Mouse (Mus musculus) midbrain, embryonic 11.5 days (tissue): ENCODE results near the gene Eef2k. TPM values are rescaled to one million over a fixed set of nuclear protein-coding genes. Genes with fewer than 3 reads are reported as not detected.

ENCODE experiments used
- ATAC-seq: fragments of 200-750 bp; cut with Nextera tagmentation; 2 replicates; pipeline ENCODE4 v1.8.0; 2017; ENCODE audit warnings: moderate TSS enrichment, moderate library complexity; ENCODE audit not compliant: low FRiP score
- DNase-seq: peaks from one replicate; pipeline ENCODE4 v3.0.0; 2015; ENCODE audit warnings: low spot score; ENCODE audit errors: missing footprints
- H3K27ac ChIP-seq: fragments of 300-500 bp; sonication (generic); 2 replicates; pipeline ENCODE4 v1.5.1; 2014; ENCODE audit warnings: low read depth, low read length
- H3K27me3 ChIP-seq: fragments of 300-500 bp; sonication (generic); 2 replicates; pipeline ENCODE4 v1.6.1; 2014; ENCODE audit warnings: mild to moderate bottlenecking, low read length, moderate library complexity, mixed read lengths; ENCODE audit not compliant: control insufficient read depth, insufficient read depth
- H3K36me3 ChIP-seq: fragments of 300-500 bp; sonication (generic); 2 replicates; pipeline ENCODE4 v1.6.1; 2014; ENCODE audit warnings: mild to moderate bottlenecking, low read length, moderate library complexity, mixed read lengths; ENCODE audit not compliant: control insufficient read depth, insufficient read depth
- H3K4me1 ChIP-seq: fragments of 300-500 bp; sonication (generic); 2 replicates; pipeline ENCODE4 v1.6.1; 2014; ENCODE audit warnings: low read length; ENCODE audit not compliant: control insufficient read depth, insufficient read depth
- H3K4me2 ChIP-seq: fragments of 300-500 bp; sonication (generic); 2 replicates; pipeline ENCODE4 v1.6.1; 2014; ENCODE audit warnings: mild to moderate bottlenecking, moderate library complexity
- H3K4me3 ChIP-seq: fragments of 300-500 bp; sonication (generic); 2 replicates; pipeline ENCODE4 v1.5.1; 2014; ENCODE audit warnings: low read depth, low read length
- H3K9ac ChIP-seq: fragments of 300-500 bp; sonication (generic); 2 replicates; pipeline ENCODE4 v1.6.1; 2014; ENCODE audit warnings: low read length
- H3K9me3 ChIP-seq: fragments of 300-500 bp; sonication (generic); 2 replicates; pipeline ENCODE4 v1.6.1; 2016; ENCODE audit warnings: low read length; ENCODE audit not compliant: control insufficient read depth
- WGBS: fragments of 180-500 bp; shearing (Covaris S2); extraction: QIAGEN DNeasy Blood & Tissue Kit; methylation state at CpG from one replicate; pipeline ENCODE4 v1.1.7; 2014; 5-methylcytosine and 5-hydroxymethylcytosine counted together
- polyA plus RNA-seq: library from polyadenylated mRNA; unstranded; fragments of >200 nt; fragmentation: Nextera tagmentation; extraction: Ambion mirVana; gene quantifications from 2 replicates; pipeline ENCODE4 v1.2.1, GENCODE M21; 2014

Gene Eef2k
- polyA plus RNA-seq, 1 experiment from 2014 or later = 10.5 TPM

DNA sequence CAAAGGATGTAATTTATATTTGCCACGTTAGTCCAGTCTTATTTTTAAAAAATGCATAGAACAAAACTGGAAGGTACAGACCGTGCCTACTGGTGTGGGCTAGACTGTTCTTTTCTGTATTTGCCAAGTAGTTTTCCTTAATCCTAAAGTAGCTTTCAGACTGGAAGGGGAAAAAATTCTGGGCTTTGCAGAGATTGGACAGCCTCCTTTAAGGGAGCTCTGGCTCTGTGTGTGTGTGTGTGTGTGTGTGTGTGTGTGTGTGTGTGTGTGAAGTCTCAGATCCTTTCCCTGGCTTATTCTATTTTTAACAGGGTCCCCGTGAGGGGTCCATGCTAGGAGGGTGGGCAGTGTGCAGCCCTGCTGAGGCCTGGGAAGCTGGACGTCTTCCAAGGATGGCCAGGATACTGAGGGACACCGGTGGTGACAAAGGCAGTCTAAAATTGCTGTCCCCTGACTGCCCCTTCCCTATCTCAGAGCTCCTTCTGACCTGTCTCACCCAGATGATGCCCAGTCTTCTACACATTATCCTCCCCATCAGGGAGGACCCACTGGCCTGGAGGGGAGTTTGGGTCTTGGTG is 27.9 kb downstream of the Eef2k start:
- Histone ChIP-seq H3K4me1 (peaks cover 6% of the 10 kb centered on the region), H3K36me3 (no peaks in the 10 kb centered on the region), H3K27me3 (no peaks in the 10 kb centered on the region), H3K4me3 (no peak overlapping the region), H3K9me3 (no peaks in the 10 kb centered on the region), H3K9ac (no peak overlapping the region), H3K27ac (no peak overlapping the region), H3K4me2 (no peak overlapping the region)
- ATAC-seq (no peak), DNase-seq (no peak)
- 80% methylated on average over 5 of the region's 5 CpGs for WGBS

DNA sequence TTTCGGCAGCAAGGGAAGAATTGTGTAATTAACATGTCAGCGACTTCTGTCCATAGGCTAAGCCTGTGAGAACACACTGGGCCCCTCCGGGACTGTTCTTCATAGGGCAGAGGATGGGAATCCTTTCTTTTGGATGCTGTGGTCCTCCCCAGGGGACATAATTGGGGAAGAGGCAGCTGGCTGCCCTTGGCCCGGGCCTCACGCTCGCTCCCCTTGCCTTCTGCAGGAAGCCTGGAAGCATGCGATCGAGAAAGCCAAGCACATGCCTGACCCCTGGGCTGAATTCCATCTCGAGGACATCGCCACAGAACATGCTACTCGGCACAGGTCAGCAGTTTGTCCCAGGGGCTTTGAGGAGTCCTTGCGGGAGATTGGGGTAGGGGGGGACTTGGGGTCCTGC is 30.5 kb downstream of the Eef2k start:
- Histone ChIP-seq H3K27ac (no peak overlapping the region), H3K36me3 (no peaks in the 10 kb centered on the region), H3K4me2 (no peak overlapping the region), H3K4me3 (no peak overlapping the region), H3K9me3 (no peaks in the 10 kb centered on the region), H3K9ac (no peak overlapping the region), H3K4me1 (no peaks in the 10 kb centered on the region), H3K27me3 (no peaks in the 10 kb centered on the region)
- WGBS = 74% methylated on average over 12 of the region's 12 CpGs
- DNase-seq (no peak), ATAC-seq (no peak)

DNA sequence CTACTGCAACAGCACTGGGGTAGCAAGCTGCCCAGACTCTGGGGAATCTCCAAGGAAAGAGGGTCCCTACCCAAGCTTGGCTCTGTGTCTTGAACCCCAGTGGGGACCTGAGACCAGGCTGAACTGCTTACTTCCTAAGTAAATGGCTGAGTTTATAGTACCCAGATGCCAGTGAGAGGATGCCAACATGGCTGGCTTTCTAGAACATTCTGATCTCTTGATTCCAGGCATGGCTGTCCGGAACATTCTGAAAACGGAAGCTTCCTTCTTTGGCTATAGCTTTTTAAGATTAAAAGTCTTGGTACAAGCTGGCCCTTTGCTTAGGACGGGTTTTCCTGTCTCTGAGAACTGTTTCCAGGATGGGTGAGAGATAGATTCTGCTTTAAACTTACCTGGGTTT is 31.4 kb downstream of the Eef2k start:
- Histone ChIP-seq H3K4me3 (no peak overlapping the region), H3K9me3 (no peaks in the 10 kb centered on the region), H3K27me3 (no peaks in the 10 kb centered on the region), H3K4me2 (no peak overlapping the region), H3K36me3 (no peaks in the 10 kb centered on the region), H3K4me1 (no peaks in the 10 kb centered on the region), H3K9ac (no peak overlapping the region), H3K27ac (no peak overlapping the region)
- DNase-seq (no peak), ATAC-seq (no peak)
- WGBS = 91% methylated on average over 3 of the region's 3 CpGs

DNA sequence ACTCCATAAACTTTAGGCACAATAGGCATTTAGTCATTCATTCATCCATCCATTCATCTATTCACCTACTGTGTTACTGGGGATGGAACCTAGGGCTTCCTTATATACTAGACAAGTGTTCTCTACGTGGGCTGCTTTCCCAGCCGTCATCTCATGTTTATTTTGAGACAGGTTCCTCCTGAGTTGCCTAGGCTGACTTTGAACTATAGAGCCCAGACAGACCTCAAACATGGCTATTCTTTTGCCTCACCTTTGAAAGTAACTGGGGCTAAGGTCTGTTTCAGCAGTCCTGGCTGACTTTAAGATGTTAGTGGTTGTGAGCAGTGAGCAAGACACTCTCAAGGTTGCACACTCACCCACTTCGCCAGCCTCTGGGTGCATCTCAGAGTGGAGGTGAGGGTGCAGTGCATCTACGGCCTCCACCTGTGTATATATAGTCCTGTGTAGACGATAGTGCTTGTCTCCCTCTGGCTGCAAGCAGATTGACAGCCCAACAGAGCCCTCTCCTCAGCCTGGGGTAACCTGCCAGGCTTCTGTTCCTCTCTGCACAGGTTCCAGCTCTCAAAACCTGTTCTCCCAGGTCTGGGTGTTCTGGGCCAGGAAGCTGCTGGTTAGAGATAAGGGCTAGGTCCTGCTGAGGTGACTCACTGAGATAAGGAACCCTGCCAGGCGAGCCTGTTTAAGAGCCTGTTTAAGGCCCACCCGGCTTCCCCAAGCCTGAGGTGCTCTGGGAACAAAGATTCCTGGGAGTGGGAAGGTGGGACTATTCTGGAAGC is 32.3 kb downstream of the Eef2k start:
- Histone ChIP-seq H3K27ac (no peak overlapping the region), H3K4me3 (no peak overlapping the region), H3K27me3 (no peaks in the 10 kb centered on the region), H3K36me3 (no peaks in the 10 kb centered on the region), H3K9me3 (no peaks in the 10 kb centered on the region), H3K9ac (no peak overlapping the region), H3K4me2 (no peak overlapping the region), H3K4me1 (no peaks in the 10 kb centered on the region)
- DNase-seq (no peak), ATAC-seq (0 out of 2 replicates have a peak, but pooled peaks have one; percentile 19)
- 80% methylated on average over 7 of the region's 7 CpGs for WGBS

DNA sequence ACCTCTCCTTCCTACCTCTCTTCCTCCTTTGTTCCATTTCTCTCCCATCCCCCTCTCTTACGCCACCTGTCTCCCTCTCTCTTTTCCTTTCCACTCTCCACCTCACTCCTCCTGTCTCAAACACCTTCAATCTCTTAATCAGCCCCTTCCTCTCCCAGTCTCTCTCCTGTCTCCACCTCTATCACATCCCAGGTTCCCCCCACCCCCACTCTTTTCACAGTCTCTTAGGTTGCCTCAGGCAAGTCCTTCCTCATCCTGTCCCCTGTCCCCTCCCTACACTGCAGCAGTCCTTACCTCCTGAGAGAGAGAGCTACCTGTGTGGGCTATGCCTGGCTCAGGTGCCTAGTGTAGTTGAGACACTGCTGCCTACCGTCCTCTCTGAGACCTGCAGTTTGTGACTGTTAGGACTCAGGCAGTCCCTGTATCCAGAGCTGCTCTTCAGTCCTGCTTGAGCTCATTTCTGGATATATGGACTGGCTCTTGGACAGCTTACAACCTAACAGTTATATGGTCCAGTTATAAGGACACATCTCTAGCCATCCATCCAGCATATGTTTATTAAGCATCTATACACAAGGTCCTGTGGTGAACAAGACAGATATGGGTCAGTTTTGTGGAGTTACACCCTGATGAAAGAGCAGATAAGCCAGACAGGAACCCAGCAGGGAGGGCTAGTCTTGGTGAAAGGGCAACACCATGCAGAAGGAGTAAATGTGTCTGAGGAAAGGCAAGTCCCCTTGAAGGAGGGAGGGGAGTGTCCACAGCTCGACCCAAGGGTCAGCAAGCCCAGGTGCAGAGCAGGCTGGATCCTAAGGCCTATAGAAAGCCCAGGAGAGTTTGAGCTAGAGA is 33.1 kb downstream of the Eef2k start:
- H3K9me3 ChIP-seq = no peaks in the 10 kb centered on the region
- WGBS = 78% methylated on average over 3 of the region's 3 CpGs
- DNase-seq (no peak), ATAC-seq (no peak)
- H3K4me1 ChIP-seq = no peaks in the 10 kb centered on the region
- H3K9ac ChIP-seq = no peak overlapping the region
- no peaks in the 10 kb centered on the region for H3K36me3 ChIP-seq
- no peaks in the 10 kb centered on the region for H3K27me3 ChIP-seq
- H3K27ac ChIP-seq = no peak overlapping the region
- no peak overlapping the region for H3K4me2 ChIP-seq
- no peak overlapping the region for H3K4me3 ChIP-seq

DNA sequence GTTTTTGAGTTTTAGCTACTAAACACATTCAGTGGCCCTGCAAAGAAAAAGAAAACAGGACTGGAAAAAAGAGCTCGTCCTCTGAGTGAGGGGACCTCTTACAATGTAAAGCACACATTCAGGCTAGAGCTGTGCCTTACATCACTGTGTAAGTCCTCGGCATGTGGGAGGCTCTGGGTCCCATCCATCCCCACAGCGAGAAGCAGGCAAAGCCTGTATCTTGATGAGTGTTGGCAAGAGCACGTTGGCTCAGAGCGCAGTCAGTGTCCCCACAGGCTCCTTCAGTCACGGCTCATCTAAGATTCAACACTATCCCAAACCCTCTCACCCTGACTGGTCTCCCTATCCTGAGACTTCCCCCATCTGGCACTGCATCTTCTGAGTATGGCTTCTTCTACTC is 35.6 kb downstream of the Eef2k start:
- ATAC-seq (no peak), DNase-seq (no peak)
- WGBS = 77% methylated on average over 6 of the region's 6 CpGs
- Histone ChIP-seq H3K9me3 (no peaks in the 10 kb centered on the region), H3K4me3 (no peak overlapping the region), H3K36me3 (no peaks in the 10 kb centered on the region), H3K27ac (no peak overlapping the region), H3K9ac (no peak overlapping the region), H3K27me3 (no peaks in the 10 kb centered on the region), H3K4me2 (no peak overlapping the region), H3K4me1 (no peaks in the 10 kb centered on the region)

DNA sequence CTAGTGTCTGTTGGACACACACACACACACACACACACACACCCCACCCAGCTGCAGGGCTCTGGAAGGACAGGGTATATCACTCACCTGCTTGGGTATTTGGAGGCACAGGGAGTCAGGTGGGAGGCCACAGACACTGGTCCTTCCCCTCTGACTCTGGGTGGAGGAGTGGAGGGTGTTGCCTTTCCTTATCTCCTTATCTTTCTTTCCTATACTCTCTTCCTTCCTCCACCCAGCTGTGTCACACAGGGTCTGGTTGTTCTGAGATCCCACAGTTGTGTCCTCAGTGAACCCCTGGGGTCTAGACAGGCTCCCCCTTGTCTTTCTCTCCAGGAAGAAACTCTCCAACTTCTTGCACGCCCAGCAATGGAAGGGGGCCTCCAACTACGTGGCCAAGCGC is 37.3 kb downstream of the Eef2k start:
- Histone ChIP-seq H3K9ac (no peak overlapping the region), H3K4me2 (no peak overlapping the region), H3K27me3 (no peaks in the 10 kb centered on the region), H3K36me3 (no peaks in the 10 kb centered on the region), H3K27ac (no peak overlapping the region), H3K9me3 (no peaks in the 10 kb centered on the region), H3K4me1 (no peaks in the 10 kb centered on the region), H3K4me3 (no peak overlapping the region)
- DNase-seq (no peak), ATAC-seq (no peak)
- 97% methylated on average over 3 of the region's 3 CpGs for WGBS

DNA sequence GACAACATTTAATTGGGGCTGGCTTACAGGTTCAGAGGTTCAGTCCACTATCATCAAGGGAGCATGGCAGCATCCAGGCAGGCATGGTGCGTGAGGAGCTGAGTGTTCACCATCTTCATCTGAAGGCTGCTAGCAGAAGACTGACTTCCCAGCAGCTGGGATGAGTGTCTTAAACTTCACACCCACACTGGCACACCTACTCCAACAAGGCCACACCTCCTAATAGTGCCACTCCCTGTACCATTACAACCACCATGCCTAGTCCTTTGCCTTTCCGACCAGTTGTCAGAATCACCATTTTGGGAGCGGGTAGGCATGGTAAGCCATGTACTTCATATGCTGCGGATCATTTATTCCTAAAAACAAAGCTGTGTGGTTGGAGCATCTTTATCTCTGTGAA is 38.1 kb downstream of the Eef2k start:
- H3K4me3 ChIP-seq = no peak overlapping the region
- no peak for ATAC-seq

DNA sequence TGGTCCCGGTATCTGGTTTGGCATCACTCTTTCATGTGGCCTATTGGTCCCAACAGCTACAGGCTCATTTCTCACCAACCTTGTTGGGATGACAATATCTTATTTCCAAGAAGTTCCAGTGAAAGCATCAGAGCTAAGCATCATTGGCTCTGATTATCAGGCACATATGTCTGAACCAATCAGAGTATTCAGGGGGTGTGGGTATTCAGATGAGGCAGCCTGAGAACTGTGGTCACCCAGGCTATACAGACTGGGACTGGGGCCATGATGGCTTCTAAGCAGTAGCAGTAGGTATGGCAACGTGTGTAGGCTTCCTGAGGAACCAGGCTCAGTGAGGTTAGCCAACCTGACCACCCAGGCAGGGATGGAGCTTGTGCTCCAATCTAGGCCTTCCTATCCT is 38.8 kb downstream of the Eef2k start:
- H3K4me3 ChIP-seq = no peak overlapping the region
- no peaks in the 10 kb centered on the region for H3K4me1 ChIP-seq
- H3K4me2 ChIP-seq = no peak overlapping the region
- WGBS = 68% methylated on average over 2 of the region's 2 CpGs
- H3K36me3 ChIP-seq = no peaks in the 10 kb centered on the region
- DNase-seq = no peak
- H3K9ac ChIP-seq = no peak overlapping the region
- H3K27ac ChIP-seq = no peak overlapping the region
- no peaks in the 10 kb centered on the region for H3K9me3 ChIP-seq
- H3K27me3 ChIP-seq = no peaks in the 10 kb centered on the region
- no peak for ATAC-seq

More for the DNA sequence above, 38.1 kb downstream of the Eef2k start:
- Histone ChIP-seq H3K9me3 (no peaks in the 10 kb centered on the region), H3K36me3 (no peaks in the 10 kb centered on the region), H3K27me3 (no peaks in the 10 kb centered on the region), H3K4me1 (no peaks in the 10 kb centered on the region), H3K27ac (no peak overlapping the region), H3K9ac (no peak overlapping the region), H3K4me2 (no peak overlapping the region)
- no peak for DNase-seq
- 97% methylated on average over 4 of the region's 4 CpGs for WGBS
